Mouse (Mus musculus): Measurements from ENCODE around the gene Inpp5d. TPM values are rescaled to one million over a fixed set of nuclear protein-coding genes. Genes with fewer than 3 reads are reported as not detected.

Inpp5d gene
- polyA plus RNA-seq, 2 experiments, result 9.3 to 11.1 TPM

GRCm38 (mm10) chr1:87640165-87640661 is 20.1 kb downstream of the Inpp5d start:
- H3K27ac ChIP-seq, result peak overlapping the region; percentile 4; the same call in 1 of the 2 replicates
- WGBS (ENCODE audit: insufficient replicate concordance), result 20% methylated on average over 17 of the region's 17 CpGs
- no peak overlapping the region for H3K4me3 ChIP-seq (ENCODE audit: insufficient read depth in 1 of 2, low read depth in 2 of 2, low read length in 2 of 2)
- H3K4me2 ChIP-seq (ENCODE audit: low read depth), result peak overlapping the region; percentile 3; the same call in 1 of the 2 replicates
- no peaks in the 10 kb centered on the region for H3K27me3 ChIP-seq (ENCODE audit: control insufficient read depth, insufficient read depth, low read length)
- no peak for TF ChIP-seq CTCF (IDR thresholded peaks at IDR 0.05; ENCODE audit: low read depth)
- TF ChIP-seq EP300 (IDR thresholded peaks at IDR 0.05; ENCODE audit: low read depth), result no peak
- no peak for ATAC-seq (ENCODE audit: insufficient read depth)
- no peaks in the 10 kb centered on the region for H3K9me3 ChIP-seq (ENCODE audit: control insufficient read depth, low read length)
- no peak for DNase-seq (ENCODE audit: low read depth in 3 of 3, low spot score in 3 of 3)
- H3K9ac ChIP-seq (replicated peaks), result peak overlapping the region; percentile 10; the same call in 1 of the 2 replicates
- peaks cover 30 to 58% of the 10 kb centered on the region in 2 experiments for H3K4me1 ChIP-seq (replicated peaks; ENCODE audit: control insufficient read depth in 2 of 2, insufficient read depth in 2 of 2, low read length in 1 of 2)
- H3K36me3 ChIP-seq (replicated peaks; ENCODE audit: control insufficient read depth, insufficient read depth, low read depth), result no peaks in the 10 kb centered on the region

- no peak overlapping the region for H3K9ac ChIP-seq (replicated peaks)
- no peaks in the 10 kb centered on the region for H3K36me3 ChIP-seq (replicated peaks; ENCODE audit: control insufficient read depth, insufficient read depth, low read depth)
- no peaks in the 10 kb centered on the region for H3K9me3 ChIP-seq (ENCODE audit: control insufficient read depth, low read length)
- DNase-seq (ENCODE audit: low read depth in 3 of 3, low spot score in 3 of 3) (no peak), ATAC-seq (ENCODE audit: insufficient read depth) (no peak)
- peaks cover 26 to 54% of the 10 kb centered on the region in 2 experiments for H3K4me1 ChIP-seq (replicated peaks; ENCODE audit: control insufficient read depth in 2 of 2, insufficient read depth in 2 of 2, low read length in 1 of 2)
- WGBS (ENCODE audit: insufficient replicate concordance), result 76% methylated on average over 7 of the region's 7 CpGs
- H3K27ac ChIP-seq, result no peak overlapping the region
- TF ChIP-seq CTCF (IDR thresholded peaks at IDR 0.05; ENCODE audit: low read depth) (no peak), EP300 (IDR thresholded peaks at IDR 0.05; ENCODE audit: low read depth) (no peak)
- H3K4me3 ChIP-seq (ENCODE audit: insufficient read depth in 1 of 2, low read depth in 2 of 2, low read length in 2 of 2), result no peak overlapping the region
- no peak overlapping the region for H3K4me2 ChIP-seq (ENCODE audit: low read depth)
- H3K27me3 ChIP-seq (ENCODE audit: control insufficient read depth, insufficient read depth, low read length), result no peaks in the 10 kb centered on the region
These were observed 22.9 kb downstream of the Inpp5d start for GRCm38 (mm10) chr1:87643016-87643415.

- Histone ChIP-seq H3K4me1 (replicated peaks; ENCODE audit: control insufficient read depth in 2 of 2, insufficient read depth in 2 of 2, low read length in 1 of 2) (peaks cover 36 to 54% of the 10 kb centered on the region in 2 experiments), H3K9me3 (ENCODE audit: control insufficient read depth, low read length) (no peaks in the 10 kb centered on the region), H3K4me2 (ENCODE audit: low read depth) (no peak overlapping the region), H3K36me3 (replicated peaks; ENCODE audit: control insufficient read depth, insufficient read depth, low read depth) (no peaks in the 10 kb centered on the region), H3K27ac (no peak overlapping the region), H3K9ac (replicated peaks) (no peak overlapping the region), H3K27me3 (ENCODE audit: control insufficient read depth, insufficient read depth, low read length) (no peaks in the 10 kb centered on the region), H3K4me3 (ENCODE audit: insufficient read depth in 1 of 2, low read depth in 2 of 2, low read length in 2 of 2) (no peak overlapping the region)
- DNase-seq (ENCODE audit: low read depth in 3 of 3, low spot score in 3 of 3) (no peak), ATAC-seq (ENCODE audit: insufficient read depth) (no peak)
- 61% methylated on average over 7 of the region's 7 CpGs for WGBS (ENCODE audit: insufficient replicate concordance)
- no peak for TF ChIP-seq CTCF (IDR thresholded peaks at IDR 0.05; ENCODE audit: low read depth)
- TF ChIP-seq EP300 (IDR thresholded peaks at IDR 0.05; ENCODE audit: low read depth), result no peak
These were observed 24.9 kb downstream of the Inpp5d start for GRCm38 (mm10) chr1:87645041-87645440.

- DNase-seq (ENCODE audit: low read depth in 3 of 3, low spot score in 3 of 3) (no peak), ATAC-seq (ENCODE audit: insufficient read depth) (no peak)
- no peak overlapping the region for H3K4me3 ChIP-seq (ENCODE audit: insufficient read depth in 1 of 2, low read depth in 2 of 2, low read length in 2 of 2)
- H3K4me2 ChIP-seq (ENCODE audit: low read depth), result no peak overlapping the region
- TF ChIP-seq CTCF (IDR thresholded peaks at IDR 0.05; ENCODE audit: low read depth) (no peak), EP300 (IDR thresholded peaks at IDR 0.05; ENCODE audit: low read depth) (no peak)
- H3K27ac ChIP-seq, result peak overlapping the region; percentile 18; the same call in 1 of the 2 replicates
- no peak overlapping the region for H3K9ac ChIP-seq (replicated peaks)
- peaks cover 41 to 54% of the 10 kb centered on the region in 2 experiments for H3K4me1 ChIP-seq (replicated peaks; ENCODE audit: control insufficient read depth in 2 of 2, insufficient read depth in 2 of 2, low read length in 1 of 2)
- H3K36me3 ChIP-seq (replicated peaks; ENCODE audit: control insufficient read depth, insufficient read depth, low read depth), result no peaks in the 10 kb centered on the region
- H3K27me3 ChIP-seq (ENCODE audit: control insufficient read depth, insufficient read depth, low read length), result no peaks in the 10 kb centered on the region
- H3K9me3 ChIP-seq (ENCODE audit: control insufficient read depth, low read length), result no peaks in the 10 kb centered on the region
- WGBS (ENCODE audit: insufficient replicate concordance), result 9% methylated on average over 6 of the region's 6 CpGs
These were observed 25.6 kb downstream of the Inpp5d start for GRCm38 (mm10) chr1:87645748-87646147.

- Histone ChIP-seq H3K4me2 (ENCODE audit: low read depth) (no peak overlapping the region), H3K9me3 (ENCODE audit: control insufficient read depth, low read length) (no peaks in the 10 kb centered on the region), H3K4me3 (ENCODE audit: insufficient read depth in 1 of 2, low read depth in 2 of 2, low read length in 2 of 2) (no peak overlapping the region), H3K9ac (replicated peaks) (no peak overlapping the region), H3K36me3 (replicated peaks; ENCODE audit: control insufficient read depth, insufficient read depth, low read depth) (no peaks in the 10 kb centered on the region), H3K27me3 (ENCODE audit: control insufficient read depth, insufficient read depth, low read length) (no peaks in the 10 kb centered on the region), H3K4me1 (replicated peaks; ENCODE audit: control insufficient read depth in 2 of 2, insufficient read depth in 2 of 2, low read length in 1 of 2) (peaks cover 46 to 56% of the 10 kb centered on the region in 2 experiments), H3K27ac (peak overlapping the region; percentile 85)
- TF ChIP-seq CTCF (IDR thresholded peaks at IDR 0.05; ENCODE audit: low read depth) (no peak), EP300 (IDR thresholded peaks at IDR 0.05; ENCODE audit: low read depth) (no peak)
- ATAC-seq (ENCODE audit: insufficient read depth) (peak; percentile 54), DNase-seq (ENCODE audit: low read depth in 3 of 3, low spot score in 3 of 3) (no peak)
- 32% methylated on average over 1 of the region's 1 CpGs for WGBS (ENCODE audit: insufficient replicate concordance)
These were observed 27.7 kb downstream of the Inpp5d start for GRCm38 (mm10) chr1:87647820-87648219.
